Mouse (Mus musculus) neutrophil, adult 65 days (primary cell): ENCODE measurements around the gene Gclc. TPM values are rescaled to one million over a fixed set of nuclear protein-coding genes. Genes with fewer than 3 reads are reported as not detected.

Experiments
- total RNA-seq: library from RNA; stranded (reverse); gene quantifications from 2 replicates; pipeline ENCODE4 v1.2.4, GENCODE M21; 2023

Gclc gene
- total RNA-seq: 11.6 and 13.2 TPM in 2 replicates

DNA sequence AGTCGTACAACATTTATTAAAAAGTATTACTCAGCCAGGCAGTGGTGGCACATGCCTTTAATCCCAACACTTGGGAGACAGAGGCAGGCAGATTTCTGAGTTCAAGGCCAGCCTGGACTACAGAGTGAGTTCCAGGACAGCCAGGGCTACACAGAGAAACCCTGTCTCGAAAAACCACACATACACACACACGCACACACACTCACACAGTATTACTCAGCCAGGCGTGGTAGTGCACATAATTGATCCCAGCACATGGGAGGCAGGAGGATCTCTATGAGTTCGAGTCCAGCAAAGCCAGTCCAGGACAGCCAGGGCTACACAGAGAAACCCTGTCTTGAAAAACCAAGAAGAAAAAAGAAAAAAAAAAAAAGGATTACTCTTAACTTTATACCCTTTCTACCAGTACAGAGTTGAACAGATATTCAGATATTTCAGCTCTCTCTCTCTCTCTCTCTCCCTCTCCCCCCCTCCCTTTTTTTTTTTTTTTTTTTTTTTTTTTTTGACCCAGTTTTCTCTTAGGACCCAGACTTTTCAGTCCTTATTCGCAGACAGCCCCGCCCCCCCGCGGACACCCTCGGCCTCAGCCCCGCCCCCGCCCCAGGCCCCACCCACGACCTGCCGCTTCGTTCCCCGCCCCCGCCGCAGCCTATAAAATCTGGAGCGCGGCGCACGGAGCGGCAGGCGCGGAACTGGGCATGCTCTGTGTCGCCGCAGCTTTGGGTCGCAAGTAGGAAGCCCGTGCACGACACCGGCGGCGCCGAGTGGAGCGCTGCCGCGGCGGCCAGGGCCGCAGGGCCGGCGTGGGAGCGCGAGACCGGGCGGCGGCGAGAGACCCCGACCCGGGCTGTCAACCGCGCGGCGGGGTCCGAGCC, at the start of gene Gclc:
Gclc (plus strand) TSS at position 683 of the 875 bp plus-strand sequence.

Other genes with a start within 250 kb of the Gclc start
- gene Lrrc1, start 209.7 kb upstream of the Gclc start, total RNA-seq: 3.0 and 4.0 TPM in 2 replicates
- gene Klhl31, start 118.0 kb upstream of the Gclc start, total RNA-seq: not detected in 2 replicates
- 29.8 and 38.1 TPM in 2 replicates for gene Elovl5, start 162.8 kb downstream of the Gclc start, total RNA-seq